Mouse (Mus musculus) liver, embryonic 11.5 days (tissue): ENCODE measurements around the gene Skap1. TPM values are rescaled to one million over a fixed set of nuclear protein-coding genes. Genes with fewer than 3 reads are reported as not detected.
A peak's percentile ranks its signal among the peaks of the same experiment; 100 is the strongest.

Experiments used
- ATAC-seq: fragments of 200-750 bp; cut with Nextera tagmentation; replicated peaks from 2 replicates; pipeline ENCODE4 v1.8.0; 2017; ENCODE audit warnings: moderate number of reproducible peaks, mild to moderate bottlenecking, moderate TSS enrichment, moderate library complexity; ENCODE audit not compliant: low FRiP score
- DNase-seq: peaks from one replicate; pipeline ENCODE4 v3.0.0-alpha.2; 2017; ENCODE audit warnings: low spot score
- H3K27ac ChIP-seq: fragments of 300-500 bp; sonication (generic); 2 replicates; pipeline ENCODE4 v1.5.1; 2014; ENCODE audit warnings: mild to moderate bottlenecking, low read depth, low read length, control low read depth
- H3K27me3 ChIP-seq: fragments of 300-500 bp; sonication (generic); replicated peaks from 2 replicates; pipeline ENCODE4 v1.6.1; 2014; ENCODE audit warnings: low read length, mixed read lengths; ENCODE audit not compliant: control insufficient read depth, insufficient read depth
- H3K36me3 ChIP-seq: fragments of 300-500 bp; sonication (generic); 2 replicates; pipeline ENCODE4 v1.6.1; 2014; ENCODE audit warnings: mild to moderate bottlenecking, low read length, moderate library complexity, mixed read lengths; ENCODE audit not compliant: control insufficient read depth, insufficient read depth
- H3K4me1 ChIP-seq: fragments of 300-500 bp; sonication (generic); replicated peaks from 2 replicates; pipeline ENCODE4 v1.6.1; 2014; ENCODE audit warnings: low read length, mixed read lengths; ENCODE audit not compliant: control insufficient read depth, insufficient read depth
- H3K4me2 ChIP-seq: fragments of 300-500 bp; sonication (generic); 2 replicates; pipeline ENCODE4 v1.6.1; 2014; ENCODE audit warnings: mild to moderate bottlenecking, control low read depth, moderate library complexity
- H3K4me3 ChIP-seq: fragments of 300-500 bp; sonication (generic); 2 replicates; pipeline ENCODE4 v1.5.1; 2014; ENCODE audit warnings: low read depth, low read length, control low read depth
- H3K9ac ChIP-seq: fragments of 300-500 bp; sonication (generic); 2 replicates; pipeline ENCODE4 v1.6.1; 2014; ENCODE audit warnings: low read depth, low read length, control low read depth
- H3K9me3 ChIP-seq: fragments of 300-500 bp; sonication (generic); 2 replicates; pipeline ENCODE4 v1.6.1; 2016; ENCODE audit warnings: low read length, inconsistent platforms, mixed read lengths; ENCODE audit not compliant: control insufficient read depth
- WGBS: fragments of 180-500 bp; shearing (Covaris S2); extraction: QIAGEN DNeasy Blood & Tissue Kit; methylation state at CpG from one replicate; pipeline ENCODE4 v1.1.7; 2014; 5-methylcytosine and 5-hydroxymethylcytosine counted together
- polyA plus RNA-seq: library from polyadenylated mRNA; unstranded; fragments of >200 nt; fragmentation: Nextera tagmentation; extraction: Ambion mirVana; gene quantifications from 2 replicates; pipeline ENCODE4 v1.2.1, GENCODE M21; 2014

Skap1 gene
- polyA plus RNA-seq, 1 experiment from 2014 or later = 0.45 TPM

GRCm38 (mm10) chr11:96789990-96790389, 325.6 kb downstream of the Skap1 start:
- DNase-seq = no peak
- no peaks in the 10 kb centered on the region for H3K9me3 ChIP-seq
- peak overlapping the region; percentile 75 for H3K4me3 ChIP-seq
- no peak for ATAC-seq
- peak overlapping the region; percentile 80 for H3K9ac ChIP-seq
- peaks cover 15% of the 10 kb centered on the region for H3K4me1 ChIP-seq
- H3K4me2 ChIP-seq = peak overlapping the region; percentile 95
- H3K36me3 ChIP-seq = no peaks in the 10 kb centered on the region
- H3K27ac ChIP-seq = peak overlapping the region; percentile 84; the same call in 1 of the 2 replicates
- WGBS = 8% methylated on average over 5 of the region's 5 CpGs
- H3K27me3 ChIP-seq = no peaks in the 10 kb centered on the region

GRCm38 (mm10) chr11:96790681-96791080, 326.3 kb downstream of the Skap1 start:
- Histone ChIP-seq H3K4me3 (peak overlapping the region; percentile 75), H3K9me3 (no peaks in the 10 kb centered on the region), H3K27ac (no peak overlapping the region), H3K36me3 (peaks cover 4% of the 10 kb centered on the region; the same call in 1 of the 2 replicates), H3K4me1 (peaks cover 15% of the 10 kb centered on the region), H3K27me3 (no peaks in the 10 kb centered on the region), H3K9ac (no peak overlapping the region; the same call in 1 of the 2 replicates), H3K4me2 (peak overlapping the region; percentile 95)
- no peak for DNase-seq
- no peak for ATAC-seq
- 9% methylated on average over 1 of the region's 1 CpGs for WGBS

- WGBS = 86% methylated on average over 13 of the region's 13 CpGs
- DNase-seq (no peak), ATAC-seq (no peak)
- no peaks in the 10 kb centered on the region for H3K27me3 ChIP-seq
- H3K4me3 ChIP-seq = no peak overlapping the region
- H3K4me1 ChIP-seq = peaks cover 11% of the 10 kb centered on the region
- H3K36me3 ChIP-seq = peaks cover 9% of the 10 kb centered on the region; the same call in 1 of the 2 replicates
- H3K9me3 ChIP-seq = no peaks in the 10 kb centered on the region
- no peak overlapping the region for H3K9ac ChIP-seq
- no peak overlapping the region for H3K27ac ChIP-seq
- no peak overlapping the region for H3K4me2 ChIP-seq
Observed at GRCm38 (mm10) chr11:96795491-96795890, 331.1 kb downstream of the Skap1 start.

- 92% methylated on average over 2 of the region's 2 CpGs for WGBS
- H3K4me3 ChIP-seq = no peak overlapping the region
- H3K27me3 ChIP-seq = no peaks in the 10 kb centered on the region
Observed at GRCm38 (mm10) chr11:96796081-96796480, 331.7 kb downstream of the Skap1 start.

DNA sequence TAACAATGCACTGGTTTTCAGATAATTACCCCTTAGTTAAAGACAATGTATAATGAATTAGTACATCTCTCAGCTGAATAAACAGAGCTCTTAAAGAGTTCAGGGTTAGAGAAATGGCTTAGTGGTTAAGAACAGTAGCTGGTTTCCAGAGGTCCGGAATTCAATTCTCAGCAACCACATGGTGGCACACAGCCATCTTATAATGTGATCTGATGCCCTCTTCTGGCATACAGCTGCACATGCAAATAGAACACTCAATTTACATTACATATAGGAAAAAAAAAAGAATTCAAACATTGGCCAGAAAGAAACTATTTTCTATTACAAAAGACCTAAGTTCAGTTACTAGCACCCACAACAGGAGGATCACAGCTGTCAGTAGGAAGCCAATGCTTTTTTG, 332.2 kb downstream of the Skap1 start:
- Histone ChIP-seq H3K4me1 (peaks cover 4% of the 10 kb centered on the region; the same call in 1 of the 2 replicates), H3K4me3 (no peak overlapping the region), H3K4me2 (no peak overlapping the region), H3K27ac (no peak overlapping the region), H3K27me3 (no peaks in the 10 kb centered on the region), H3K9me3 (no peaks in the 10 kb centered on the region), H3K9ac (no peak overlapping the region), H3K36me3 (peaks cover 11% of the 10 kb centered on the region; the same call in 1 of the 2 replicates)
- ATAC-seq (no peak), DNase-seq (no peak)
- 78% methylated on average over 1 of the region's 1 CpGs for WGBS

More at GRCm38 (mm10) chr11:96796081-96796480, 331.7 kb downstream of the Skap1 start:
- H3K27ac ChIP-seq = no peak overlapping the region
- no peak for ATAC-seq
- no peak overlapping the region for H3K9ac ChIP-seq
- peaks cover 5% of the 10 kb centered on the region; the same call in 1 of the 2 replicates for H3K4me1 ChIP-seq
- H3K4me2 ChIP-seq = no peak overlapping the region
- H3K36me3 ChIP-seq = peaks cover 9% of the 10 kb centered on the region; the same call in 1 of the 2 replicates
- DNase-seq = no peak
- no peaks in the 10 kb centered on the region for H3K9me3 ChIP-seq

DNA sequence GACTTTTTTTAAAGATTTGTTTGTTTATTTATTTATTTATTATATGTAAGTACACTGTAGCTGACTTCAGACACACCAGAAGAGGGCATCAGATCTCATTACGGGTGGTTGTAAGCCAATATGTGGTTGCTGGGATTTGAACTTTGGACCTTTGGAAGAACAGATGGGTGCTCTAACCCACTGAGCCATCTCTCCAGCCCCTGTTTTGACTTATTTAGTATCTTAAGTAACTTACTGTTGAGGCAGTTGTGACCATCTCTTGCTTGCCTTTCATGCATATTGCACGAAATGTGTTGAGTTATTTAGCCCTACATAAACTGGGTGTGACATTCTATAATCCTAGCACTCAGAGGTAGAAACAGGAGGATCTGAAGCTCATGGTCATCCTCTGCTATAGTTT, 335.1 kb downstream of the Skap1 start:
- 89% methylated on average over 2 of the region's 2 CpGs for WGBS
- H3K4me2 ChIP-seq = no peak overlapping the region
- no peaks in the 10 kb centered on the region for H3K9me3 ChIP-seq
- H3K27me3 ChIP-seq = no peaks in the 10 kb centered on the region
- H3K9ac ChIP-seq = no peak overlapping the region
- ATAC-seq (no peak), DNase-seq (no peak)
- no peak overlapping the region for H3K4me3 ChIP-seq
- no peak overlapping the region for H3K27ac ChIP-seq
- H3K4me1 ChIP-seq = no peaks in the 10 kb centered on the region
- H3K36me3 ChIP-seq = peaks cover 26% of the 10 kb centered on the region

DNA sequence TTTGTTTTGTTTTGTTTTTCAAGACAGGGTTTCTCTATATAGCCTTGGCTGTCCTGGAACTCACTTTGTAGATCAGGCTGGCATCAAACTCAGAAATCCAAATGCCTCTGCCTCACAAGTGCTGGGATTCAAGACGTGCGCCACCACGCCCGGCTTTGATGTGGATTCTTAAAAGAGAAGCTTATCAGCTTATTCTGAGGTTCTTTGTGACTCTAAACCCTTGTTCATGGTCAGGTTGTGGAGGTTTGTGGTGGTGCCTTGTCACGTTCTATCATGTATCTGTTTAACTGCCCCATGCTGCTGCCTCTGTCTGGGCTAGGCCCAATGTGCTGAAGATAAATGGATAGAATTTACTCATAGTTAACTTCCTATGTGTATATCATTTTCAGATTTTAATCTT, 341.2 kb downstream of the Skap1 start:
- H3K9me3 ChIP-seq = no peaks in the 10 kb centered on the region
- 89% methylated on average over 5 of the region's 5 CpGs for WGBS
- no peak overlapping the region for H3K4me2 ChIP-seq
- H3K4me3 ChIP-seq = no peak overlapping the region
- H3K9ac ChIP-seq = no peak overlapping the region
- no peak overlapping the region for H3K27ac ChIP-seq
- no peak for ATAC-seq
- no peaks in the 10 kb centered on the region for H3K4me1 ChIP-seq
- no peaks in the 10 kb centered on the region for H3K27me3 ChIP-seq
- no peak for DNase-seq
- H3K36me3 ChIP-seq = peaks cover 51% of the 10 kb centered on the region

GRCm38 (mm10) chr11:96808066-96808465, 343.7 kb downstream of the Skap1 start:
- Histone ChIP-seq H3K4me1 (no peaks in the 10 kb centered on the region), H3K9me3 (no peaks in the 10 kb centered on the region), H3K36me3 (peaks cover 38% of the 10 kb centered on the region), H3K27ac (no peak overlapping the region), H3K9ac (no peak overlapping the region), H3K4me3 (no peak overlapping the region), H3K27me3 (no peaks in the 10 kb centered on the region), H3K4me2 (no peak overlapping the region)
- ATAC-seq (no peak; the same call in 1 of the 2 replicates), DNase-seq (no peak)
- WGBS = 35% methylated on average over 1 of the region's 1 CpGs
